16 mouse cellular contexts compared by ENCODE assay signal in genomic region chr8:60895878-60896277, GRCm38 (mm10). TPM values are rescaled to one million over a fixed set of nuclear protein-coding genes. Genes with fewer than 3 reads are reported as not detected.
DNase-seq lines count a peak whose midpoint lies in the region; ATAC-seq and TF ChIP-seq lines count a peak whose summit lies in the region.
"Had no signal": no experiment of that assay in that cellular context is flagged by ENCODE, and none has a peak within 500 bp of the region (broad histone marks: within the 10 kb centered on the region; RNA-seq: fewer than 3 reads in every experiment).

No protein-coding gene starts in this region.

- H3K4me2 ChIP-seq in heart, embryonic 14.5 days (ENCODE audit: low read length): peak overlapping the region; percentile 42
- peak overlapping the region; percentile 34 for H3K4me2 ChIP-seq in liver, embryonic 16.5 days (ENCODE audit: low read depth, low read length)
- H3K4me2 ChIP-seq in forebrain, embryonic 16.5 days (ENCODE audit: low read length): no peak overlapping the region
- H3K4me2 ChIP-seq in neural tube, embryonic 15.5 days: no peak overlapping the region
- H3K4me2 ChIP-seq in hindbrain, embryonic 12.5 days (replicated peaks): no peak overlapping the region

- peaks cover 9% of the 10 kb centered on the region for H3K4me1 ChIP-seq in heart, adult 2 months (ENCODE audit: control insufficient read depth, insufficient read depth, low read length)
- peaks cover 10 to 45% of the 10 kb centered on the region in 2 experiments for H3K4me1 ChIP-seq in heart, embryonic 14.5 days (ENCODE audit: control insufficient read depth in 2 of 2, insufficient read depth in 2 of 2, low read length in 2 of 2)
- H3K4me1 ChIP-seq in liver, embryonic 16.5 days (ENCODE audit: control insufficient read depth, low read depth, low read length): peaks cover 22% of the 10 kb centered on the region
- peaks cover 13% of the 10 kb centered on the region for H3K4me1 ChIP-seq in forebrain, embryonic 16.5 days (replicated peaks; ENCODE audit: control insufficient read depth, insufficient read depth, low read length)
- H3K4me1 ChIP-seq in neural tube, embryonic 15.5 days: peaks cover 21% of the 10 kb centered on the region
- H3K4me1 ChIP-seq in hindbrain, embryonic 12.5 days: peaks cover 9% of the 10 kb centered on the region

- WGBS in heart, adult 2 months: 36% methylated on average over 6 of the region's 6 CpGs
- WGBS in heart, embryonic 14.5 days: 11% methylated on average over 6 of the region's 6 CpGs
- WGBS in liver, embryonic 16.5 days (ENCODE audit: insufficient replicate concordance): 43% methylated on average over 6 of the region's 6 CpGs
- WGBS in forebrain, embryonic 16.5 days: 89% methylated on average over 6 of the region's 6 CpGs
- 86% methylated on average over 6 of the region's 6 CpGs for WGBS in neural tube, embryonic 15.5 days
- 91% methylated on average over 6 of the region's 6 CpGs for WGBS in hindbrain, embryonic 12.5 days

- 0 out of 2 replicates have a peak, but pooled peaks have one; percentile 42 for TF ChIP-seq EP300 in heart, adult 2 months (IDR thresholded peaks at IDR 0.05; ENCODE audit: insufficient read depth, low read depth, low read length)

- no peak for TF ChIP-seq CTCF in heart, adult 2 months (IDR thresholded peaks at IDR 0.05)

- DNase-seq in heart, adult 2 months: peak in 1 of 2 experiments; percentile 11
- no peak for DNase-seq in heart, postnatal 36 days
- DNase-seq in MEL-GATA-1-ER (ENCODE audit: extremely low read depth, low read depth): peak; percentile 82
- DNase-seq: cerebellum, postnatal 10 days; kidney, postnatal 25 days; midbrain, embryonic 14.5 days; retina, postnatal 1 day; thymus, adult 2 months had no signal

- H3K27me3 ChIP-seq in heart, adult 2 months (ENCODE audit: control insufficient read depth, insufficient read depth, low read length): no peaks in the 10 kb centered on the region
- no peaks in the 10 kb centered on the region for H3K27me3 ChIP-seq in heart, embryonic 14.5 days (ENCODE audit: control insufficient read depth, insufficient read depth, low read length)
- no peaks in the 10 kb centered on the region for H3K27me3 ChIP-seq in liver, embryonic 16.5 days (ENCODE audit: control insufficient read depth, insufficient read depth, low read depth, low read length)
- no peaks in the 10 kb centered on the region for H3K27me3 ChIP-seq in forebrain, embryonic 16.5 days (replicated peaks; ENCODE audit: control insufficient read depth, insufficient read depth, low read length)
- H3K27me3 ChIP-seq in neural tube, embryonic 15.5 days (replicated peaks): no peaks in the 10 kb centered on the region
- no peaks in the 10 kb centered on the region for H3K27me3 ChIP-seq in hindbrain, embryonic 12.5 days
- H3K27me3 ChIP-seq: Patski had no signal

- no peak overlapping the region; the same call in 1 of the 2 replicates for H3K27ac ChIP-seq in heart, adult 2 months
- peak overlapping the region in 1 of 2 experiments; percentile 66; a peak in 3 of 4 replicates for H3K27ac ChIP-seq in heart, embryonic 14.5 days (replicated peaks in 1 of 2; ENCODE audit: control insufficient read depth in 1 of 2, insufficient read depth in 1 of 2, low read depth in 2 of 2, low read length in 2 of 2)
- no peak overlapping the region for H3K27ac ChIP-seq in liver, embryonic 16.5 days (ENCODE audit: low read length)
- no peak overlapping the region for H3K27ac ChIP-seq in forebrain, embryonic 16.5 days (ENCODE audit: low read length)
- H3K27ac ChIP-seq in neural tube, embryonic 15.5 days (replicated peaks): no peak overlapping the region
- no peak overlapping the region for H3K27ac ChIP-seq in hindbrain, embryonic 12.5 days
- H3K27ac ChIP-seq: hindbrain, postnatal 0 days; left cerebral cortex, adult 2 months had no signal

- peaks cover 34% of the 10 kb centered on the region for H3K36me3 ChIP-seq in heart, adult 2 months (ENCODE audit: control insufficient read depth, insufficient read depth, low read length)
- peaks cover 25% of the 10 kb centered on the region for H3K36me3 ChIP-seq in heart, embryonic 14.5 days (ENCODE audit: control insufficient read depth, insufficient read depth, low read length)
- H3K36me3 ChIP-seq in liver, embryonic 16.5 days (ENCODE audit: control insufficient read depth, insufficient read depth): peaks cover 16% of the 10 kb centered on the region
- H3K36me3 ChIP-seq in forebrain, embryonic 16.5 days (ENCODE audit: control insufficient read depth, insufficient read depth): peaks cover 9% of the 10 kb centered on the region; the same call in 1 of the 2 replicates
- H3K36me3 ChIP-seq in neural tube, embryonic 15.5 days: peaks cover 16% of the 10 kb centered on the region
- peaks cover 10% of the 10 kb centered on the region for H3K36me3 ChIP-seq in hindbrain, embryonic 12.5 days

- H3K9ac ChIP-seq in heart, adult 2 months (ENCODE audit: low read depth, low read length): no peak overlapping the region
- H3K9ac ChIP-seq in heart, embryonic 14.5 days (ENCODE audit: low read length): no peak overlapping the region
- no peak overlapping the region for H3K9ac ChIP-seq in liver, embryonic 16.5 days (ENCODE audit: low read depth, low read length)
- H3K9ac ChIP-seq in forebrain, embryonic 16.5 days (replicated peaks; ENCODE audit: low read depth, low read length): no peak overlapping the region
- H3K9ac ChIP-seq in neural tube, embryonic 15.5 days (replicated peaks): no peak overlapping the region
- no peak overlapping the region for H3K9ac ChIP-seq in hindbrain, embryonic 12.5 days

- H3K9me3 ChIP-seq in heart, embryonic 14.5 days (ENCODE audit: control insufficient read depth, low read length): no peaks in the 10 kb centered on the region
- H3K9me3 ChIP-seq in liver, embryonic 16.5 days (replicated peaks; ENCODE audit: control insufficient read depth, low read length): no peaks in the 10 kb centered on the region
- H3K9me3 ChIP-seq in forebrain, embryonic 16.5 days (ENCODE audit: control insufficient read depth, low read length): no peaks in the 10 kb centered on the region
- H3K9me3 ChIP-seq in neural tube, embryonic 15.5 days (replicated peaks): no peaks in the 10 kb centered on the region
- H3K9me3 ChIP-seq in hindbrain, embryonic 12.5 days (replicated peaks): no peaks in the 10 kb centered on the region

- no peak for TF ChIP-seq POLR2A in heart, adult 2 months (IDR thresholded peaks at IDR 0.05; ENCODE audit: insufficient read depth, low read depth, low read length)

- peak; percentile 17; the same call in 1 of the 2 replicates for ATAC-seq in heart, embryonic 14.5 days (ENCODE audit: insufficient number of reproducible peaks, insufficient read depth, low FRiP score, low read depth)
- peak; percentile 77 for ATAC-seq in liver, embryonic 16.5 days (ENCODE audit: low read depth)
- ATAC-seq in forebrain, embryonic 16.5 days: no peak
- ATAC-seq in neural tube, embryonic 15.5 days (ENCODE audit: low FRiP score): no peak
- ATAC-seq in hindbrain, embryonic 12.5 days (ENCODE audit: low FRiP score): no peak
- ATAC-seq: hindbrain, postnatal 0 days; Patski had no signal

- intact Hi-C loops in heart, adult 2 months (cut with DNase I): no loop called here
- intact Hi-C loops in heart, postnatal 36 days (cut with DNase I): no loop called here

- H3K79me2 ChIP-seq in heart, adult 2 months (replicated peaks; ENCODE audit: control insufficient read depth, insufficient read depth, low read length): peaks cover 4% of the 10 kb centered on the region

- no peak overlapping the region for H3K4me3 ChIP-seq in heart, adult 2 months
- H3K4me3 ChIP-seq in heart, embryonic 14.5 days (ENCODE audit: control insufficient read depth in 1 of 2, insufficient read depth in 1 of 2, low read depth in 1 of 2, low read length in 2 of 2): no peak overlapping the region
- no peak overlapping the region for H3K4me3 ChIP-seq in liver, embryonic 16.5 days (ENCODE audit: low read depth, low read length)
- no peak overlapping the region for H3K4me3 ChIP-seq in forebrain, embryonic 16.5 days (replicated peaks; ENCODE audit: low read length)
- no peak overlapping the region for H3K4me3 ChIP-seq in neural tube, embryonic 15.5 days (replicated peaks)
- H3K4me3 ChIP-seq in hindbrain, embryonic 12.5 days: no peak overlapping the region
- H3K4me3 ChIP-seq: left cerebral cortex, adult 2 months had no signal

RNA-seq across cellular contexts. Expression of gene Hpf1, which starts 5.7 kb away (rescaled TPM):
- total RNA-seq in heart, adult 2 months (2021): 10 to 100 TPM; 15.5 to 16.0 TPM
- 7.8 and 15.2 TPM in 2 replicates for polyA plus RNA-seq in heart, adult 2 months (2012; rRNA removed)
- 10 to 100 TPM; 15.3 to 17.0 TPM for total RNA-seq in heart, postnatal 36 days (2021)
- 51.2 and 55.5 TPM in 2 replicates for polyA plus RNA-seq in heart, embryonic 14.5 days (2014; fragmentation: Nextera tagmentation; extraction: Ambion mirVana)
- 56.7 and 66.6 TPM in 2 replicates for polyA plus RNA-seq in liver, embryonic 16.5 days (2015; fragmentation: Nextera tagmentation; extraction: Ambion mirVana)
- polyA plus RNA-seq in forebrain, embryonic 16.5 days (2015; fragmentation: Nextera tagmentation; extraction: Ambion mirVana): 104 and 110 TPM in 2 replicates
- 109 and 115 TPM in 2 replicates for polyA plus RNA-seq in neural tube, embryonic 15.5 days (2015; fragmentation: Nextera tagmentation; extraction: Ambion mirVana)
- polyA plus RNA-seq in hindbrain, embryonic 12.5 days (2016; fragmentation: Nextera tagmentation; extraction: Ambion mirVana): 116 and 119 TPM in 2 replicates

Comparison
In these comparisons a context has a peak if more than half of its experiments do, and no peak if none do; other contexts are left out.
1. ATAC-seq: peak in heart, embryonic 14.5 days (single experiment) and liver, embryonic 16.5 days (single experiment); none in forebrain, embryonic 16.5 days (single experiment), neural tube, embryonic 15.5 days (single experiment) and hindbrain, embryonic 12.5 days (single experiment).
2. H3K4me2 ChIP-seq: peak in heart, embryonic 14.5 days (single experiment) and liver, embryonic 16.5 days (single experiment); none in forebrain, embryonic 16.5 days (single experiment), neural tube, embryonic 15.5 days (single experiment) and hindbrain, embryonic 12.5 days (single experiment).